Mouse (Mus musculus) naive thymus-derived CD4-positive, alpha-beta T cell, adult 2 months (primary cell): ENCODE data around the gene Anxa6.
A peak's percentile ranks its signal among the peaks of the same experiment; 100 is the strongest.
"Not testable (repeated sequence)": the region's sequence is repeated elsewhere in the genome, so short reads cannot be mapped to it uniquely, and the experiment has no call there.

Source experiments
- DNase-seq: peaks from one replicate; pipeline ENCODE4 v3.0.0-alpha.2; 2011; ENCODE audit warnings: low read depth

Anxa6 gene

DNA sequence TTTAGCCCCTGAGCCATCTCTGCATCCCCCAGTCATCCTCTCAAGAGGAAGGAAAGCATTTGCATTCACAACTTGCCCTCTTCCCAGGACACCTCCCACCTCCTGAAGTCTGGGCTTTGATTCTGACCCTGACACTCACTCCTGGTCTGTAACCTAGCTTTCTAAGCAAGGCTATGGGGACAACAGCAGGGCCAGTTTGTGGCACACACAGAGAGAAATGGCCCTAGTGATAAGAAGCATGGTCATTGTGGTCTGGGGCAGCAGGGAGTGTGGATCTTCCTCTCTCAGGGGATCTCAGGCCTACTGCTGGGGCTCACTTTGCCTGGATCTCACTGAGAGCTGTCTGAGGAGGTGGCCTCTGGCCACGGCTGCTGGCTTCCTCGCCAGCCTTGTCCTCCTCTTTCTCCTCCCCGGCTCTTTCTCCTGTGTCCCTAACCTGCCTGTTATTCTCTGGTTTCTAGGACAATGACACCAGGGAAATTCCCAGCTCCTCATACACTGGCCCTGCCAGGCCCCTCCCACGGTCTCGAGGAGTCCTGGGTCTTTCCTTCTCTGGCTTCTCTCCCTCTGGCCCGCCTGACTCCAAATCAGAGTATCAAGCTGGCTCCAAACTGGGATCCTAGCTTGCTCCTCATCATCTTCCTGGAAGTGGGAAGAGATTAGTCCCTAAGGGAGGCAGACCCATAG, 71.9 kb downstream of the Anxa6 start:
- DNase-seq, result no peak

DNA sequence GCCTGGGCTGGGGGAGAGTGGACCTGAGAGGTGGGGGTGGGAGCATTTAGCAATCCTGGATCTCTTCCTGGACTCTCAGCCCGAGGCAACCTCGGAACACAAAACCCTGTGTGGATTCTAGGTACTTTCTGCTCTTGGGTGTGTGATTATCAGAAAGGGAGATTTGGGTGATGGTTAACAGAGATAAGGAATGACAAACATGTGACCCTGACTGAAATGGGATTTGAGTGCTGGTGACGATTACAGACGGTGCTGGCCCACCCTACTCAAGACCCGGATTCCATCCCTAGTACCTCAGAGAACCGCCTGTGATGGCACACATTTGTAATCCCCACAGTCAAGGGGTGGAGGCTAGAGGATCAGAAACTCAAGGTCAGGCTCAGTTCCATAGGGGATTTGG, 73.0 kb downstream of the Anxa6 start:
- DNase-seq, result no peak

DNA sequence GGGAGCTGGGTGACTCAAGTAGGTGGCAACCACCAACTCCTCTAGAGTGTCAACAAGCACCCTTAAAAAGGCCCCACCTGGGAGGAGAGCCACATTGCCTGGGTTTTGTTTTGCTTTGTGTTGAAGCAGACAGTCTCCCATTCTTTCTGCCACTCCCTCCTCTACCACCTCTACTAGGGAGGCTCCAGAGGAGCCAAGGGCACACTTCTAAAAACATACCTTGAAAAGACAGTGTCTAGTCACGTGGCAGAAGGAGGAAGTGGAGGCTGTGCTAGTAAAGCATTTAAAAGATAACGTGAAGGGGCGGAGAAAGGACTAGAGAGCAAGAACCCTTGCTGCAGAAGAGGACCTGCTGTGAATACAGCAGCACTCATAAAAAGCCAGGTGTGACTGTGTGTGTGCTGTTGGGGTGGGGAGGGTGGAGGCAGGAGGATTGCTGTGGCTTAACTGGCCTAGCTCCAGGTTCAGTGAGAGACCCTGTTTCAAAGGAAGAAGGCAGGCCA, 74.6 kb downstream of the Anxa6 start:
- DNase-seq, result peak; percentile 86

DNA sequence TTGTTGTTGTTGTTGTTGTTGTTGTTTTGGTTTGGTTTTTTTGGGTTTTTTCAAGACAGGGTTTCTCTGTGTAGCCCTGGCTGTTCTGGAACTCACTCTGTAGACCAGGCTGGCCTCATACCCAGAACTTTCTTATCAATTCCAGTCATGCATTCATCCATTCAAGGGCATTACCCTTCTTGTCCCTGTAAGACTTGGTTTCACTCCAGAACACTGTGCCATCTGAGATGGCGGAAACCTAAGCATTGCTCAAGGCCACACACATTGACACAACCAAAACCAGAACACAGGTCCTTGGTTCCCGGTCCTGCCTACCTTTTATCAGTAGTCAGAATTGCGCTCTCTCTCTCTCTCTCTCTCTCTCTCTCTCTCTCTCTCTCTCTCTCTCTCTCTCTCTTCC, 75.5 kb downstream of the Anxa6 start:
- DNase-seq, result peak; percentile 47

DNA sequence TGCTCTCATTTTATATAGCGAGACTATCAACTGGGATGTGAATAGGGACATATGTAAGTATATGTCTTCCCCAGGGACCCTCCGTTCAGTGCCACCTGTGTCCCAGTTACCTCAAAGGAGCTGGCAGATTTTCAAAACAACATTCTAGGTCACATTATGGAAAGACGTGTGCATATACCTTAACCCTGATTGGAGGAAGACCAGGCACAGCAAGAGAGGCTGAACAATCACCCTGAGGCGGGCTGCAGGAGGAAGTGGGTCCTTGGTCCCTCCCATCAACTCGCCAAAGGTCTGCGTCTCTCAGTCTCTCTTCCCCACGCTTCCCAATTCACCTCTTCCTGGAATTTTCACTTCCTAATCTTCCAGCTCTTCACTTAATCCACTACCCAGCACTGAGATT, 76.3 kb downstream of the Anxa6 start:
- peak; percentile 80 for DNase-seq

DNA sequence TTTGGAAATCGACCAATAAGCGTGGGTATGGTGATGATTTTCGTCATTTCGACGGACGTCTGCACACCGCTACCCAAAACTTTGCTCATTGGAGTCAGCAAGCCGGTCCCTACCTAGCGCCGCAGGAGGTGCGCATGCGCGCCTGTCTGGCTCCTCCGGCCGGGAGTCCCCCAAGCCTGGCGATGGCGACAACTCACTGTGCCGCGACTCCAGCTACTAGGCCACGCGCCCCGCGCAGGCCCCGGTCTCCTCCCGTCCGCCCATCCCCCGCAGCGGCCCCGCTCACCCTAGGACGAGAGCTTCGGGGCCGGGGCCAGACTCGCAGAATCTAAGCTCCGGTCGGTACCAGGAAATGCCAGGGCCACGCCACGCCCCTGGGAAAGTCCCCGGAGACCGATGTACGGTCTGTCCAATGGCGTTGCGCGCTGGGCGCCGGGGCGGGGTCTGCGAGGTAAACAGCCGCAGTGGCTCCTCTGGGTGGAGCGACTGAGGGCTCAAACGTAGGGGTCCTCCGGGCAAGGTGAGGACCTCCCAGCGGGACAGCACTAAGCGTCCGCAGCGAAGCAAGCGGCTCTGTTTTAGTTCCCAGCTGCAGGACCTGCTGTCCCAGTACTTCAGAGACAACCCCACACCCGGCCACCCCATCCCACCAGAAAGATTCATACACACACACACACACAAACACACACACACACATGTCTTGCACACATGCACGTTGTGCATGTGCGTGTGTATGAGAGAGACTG, 77.3 kb downstream of the Anxa6 start:
- DNase-seq, result peak; percentile 98

DNA sequence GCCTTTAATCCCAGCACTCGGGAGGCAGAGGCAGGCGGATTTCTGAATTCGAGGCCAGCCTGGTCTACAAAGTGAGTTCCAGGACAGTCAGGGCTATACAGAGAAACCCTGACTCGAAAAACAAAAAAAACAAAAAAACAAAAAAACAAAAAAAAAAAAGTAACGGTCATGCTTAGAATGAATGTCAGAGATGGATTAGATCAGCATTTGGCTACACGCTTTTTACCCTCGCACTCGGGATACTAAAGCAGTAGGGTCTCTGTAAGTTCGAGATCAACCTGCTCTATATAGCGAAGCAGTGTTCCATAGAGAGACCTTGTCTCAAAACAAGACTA, 77.9 kb downstream of the Anxa6 start:
- DNase-seq, result not testable (repeated sequence)

DNA sequence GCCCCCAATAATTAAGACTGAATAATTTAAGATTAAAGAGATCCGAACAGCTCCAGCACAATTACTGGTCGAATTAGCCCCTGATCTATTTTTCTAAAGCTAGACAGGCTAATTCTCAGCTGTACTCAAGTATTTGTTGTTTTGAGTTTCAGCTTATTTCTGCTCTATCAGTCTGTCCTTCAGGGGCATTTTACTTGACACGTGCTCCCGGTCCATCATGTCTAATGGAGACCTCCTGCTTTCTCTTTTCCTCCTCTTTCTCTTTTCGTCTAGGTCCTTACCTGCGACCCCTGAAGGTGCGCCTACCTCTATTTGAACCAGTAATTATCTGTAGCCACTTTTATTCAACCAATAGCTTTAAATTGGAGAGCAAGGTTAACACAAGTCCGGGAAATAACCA, 78.5 kb downstream of the Anxa6 start:
- DNase-seq, result no peak

DNA sequence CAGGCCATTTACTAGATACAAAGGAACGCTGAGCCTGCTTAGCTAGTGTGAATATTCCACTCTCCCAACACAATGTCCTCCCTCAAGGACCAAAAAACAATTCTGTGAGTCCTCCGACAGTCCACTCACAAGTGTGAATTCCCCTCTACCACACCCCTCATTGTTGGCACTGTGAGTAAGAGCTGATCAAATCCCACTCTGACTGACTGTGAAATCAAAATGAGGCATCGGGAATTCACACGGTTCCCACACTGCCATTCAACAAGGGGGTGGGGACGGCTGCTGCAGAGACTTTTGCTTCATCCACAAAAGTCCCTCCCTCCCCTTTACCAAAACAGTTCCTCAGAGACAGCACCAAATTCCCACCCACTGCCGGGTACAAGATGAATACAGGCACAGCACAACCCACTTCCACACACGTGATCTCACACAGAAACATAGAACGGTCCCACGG, 79.2 kb downstream of the Anxa6 start:
- DNase-seq, result peak; percentile 48

DNA sequence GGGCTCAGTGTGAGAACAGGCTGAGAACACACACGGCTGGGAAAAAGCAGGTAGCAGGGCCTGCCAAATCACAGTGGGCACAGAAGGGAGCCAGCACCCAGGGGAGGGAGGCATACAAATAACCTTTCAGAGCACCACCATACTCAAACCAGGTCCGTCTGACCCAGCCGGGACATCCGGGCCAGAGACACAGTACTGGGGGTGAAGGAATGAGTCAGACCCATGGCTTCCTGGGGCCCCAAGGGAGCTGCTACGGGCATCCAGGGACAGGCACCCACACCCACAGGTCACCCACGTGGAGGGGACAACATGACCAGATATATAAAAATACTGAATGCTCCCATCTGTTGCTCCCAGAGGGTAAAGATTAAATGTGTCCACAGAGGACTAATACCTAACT, 80.6 kb downstream of the Anxa6 start:
- DNase-seq, result no peak

DNA sequence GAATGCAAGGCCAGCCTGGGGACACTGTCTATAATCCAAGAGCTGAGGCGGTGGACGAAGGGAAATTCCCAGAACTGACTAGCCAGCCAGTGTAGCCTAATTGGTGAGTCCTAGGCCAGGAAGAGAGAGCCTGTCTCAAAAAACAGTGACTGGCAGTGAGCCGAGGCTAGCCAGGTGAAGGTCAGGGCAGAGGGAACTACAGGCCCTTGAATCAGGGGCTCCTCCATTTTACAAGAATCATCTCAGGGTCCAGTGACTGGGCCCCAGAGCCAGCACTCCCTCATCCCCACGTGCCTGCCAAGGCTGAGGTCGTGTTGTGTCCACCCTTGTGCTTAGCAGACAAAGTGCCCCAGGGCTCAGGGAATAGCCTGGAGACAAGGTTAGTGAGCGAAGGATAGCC, 82.6 kb downstream of the Anxa6 start:
- no peak for DNase-seq

DNA sequence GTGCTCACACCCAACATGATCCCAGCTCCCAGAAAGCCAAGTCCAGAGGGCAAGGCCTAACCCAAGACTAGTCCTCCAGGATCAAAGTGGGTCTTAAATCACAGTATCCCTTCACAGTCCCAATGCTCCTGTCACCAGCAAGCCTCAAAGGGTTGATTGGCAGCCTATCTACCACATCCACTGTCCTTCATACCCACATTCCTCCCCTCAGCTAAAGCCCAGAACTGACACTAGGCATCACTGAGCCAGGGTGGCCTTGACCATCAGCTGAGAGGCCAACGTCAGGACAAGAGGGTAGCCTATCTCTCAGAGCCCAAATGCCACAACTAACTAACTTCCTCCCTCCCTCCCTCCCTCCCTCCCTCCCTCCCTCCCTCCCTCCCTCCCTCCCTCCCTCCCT, 83.5 kb downstream of the Anxa6 start:
- no peak for DNase-seq

DNA sequence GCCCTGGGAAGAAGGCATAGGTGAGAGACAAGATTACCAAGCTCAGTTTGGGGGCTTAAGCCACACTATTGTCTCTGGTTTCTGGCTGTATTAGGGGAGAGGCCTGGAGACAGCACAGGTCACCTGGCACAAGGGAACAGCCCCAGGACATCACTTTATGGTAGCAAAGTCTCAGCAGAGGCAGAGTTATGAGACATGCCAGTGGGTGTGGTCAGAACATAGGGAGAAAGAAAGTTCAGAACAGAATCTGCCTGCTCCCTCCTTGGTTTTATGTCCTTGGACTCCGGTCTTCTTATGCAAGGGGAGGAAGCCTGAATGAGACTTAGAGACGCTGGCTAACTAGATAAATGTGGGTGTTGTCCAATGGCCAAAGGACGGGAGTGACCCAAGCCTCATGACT, 88.5 kb downstream of the Anxa6 start:
- no peak for DNase-seq

DNA sequence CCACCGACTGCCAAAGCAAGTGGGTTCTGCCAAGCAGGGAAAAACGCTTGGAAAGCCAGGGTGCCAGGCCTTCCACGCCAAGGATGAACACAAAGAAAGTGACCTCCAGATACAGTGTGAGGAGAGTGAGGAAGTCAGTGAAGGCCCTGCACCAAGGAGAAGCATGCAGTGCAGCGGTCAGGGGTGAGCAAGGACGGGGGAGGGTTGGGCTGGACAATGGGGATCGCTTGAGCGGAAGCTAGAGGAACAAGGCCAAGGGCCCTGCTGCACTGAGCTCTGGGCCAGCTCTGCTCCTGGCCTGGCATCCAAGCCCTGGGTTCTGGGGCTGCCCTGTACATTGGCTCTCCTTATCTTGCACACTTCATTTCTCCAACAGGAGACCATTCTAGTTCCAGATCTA, 93.2 kb downstream of the Anxa6 start:
- no peak for DNase-seq

DNA sequence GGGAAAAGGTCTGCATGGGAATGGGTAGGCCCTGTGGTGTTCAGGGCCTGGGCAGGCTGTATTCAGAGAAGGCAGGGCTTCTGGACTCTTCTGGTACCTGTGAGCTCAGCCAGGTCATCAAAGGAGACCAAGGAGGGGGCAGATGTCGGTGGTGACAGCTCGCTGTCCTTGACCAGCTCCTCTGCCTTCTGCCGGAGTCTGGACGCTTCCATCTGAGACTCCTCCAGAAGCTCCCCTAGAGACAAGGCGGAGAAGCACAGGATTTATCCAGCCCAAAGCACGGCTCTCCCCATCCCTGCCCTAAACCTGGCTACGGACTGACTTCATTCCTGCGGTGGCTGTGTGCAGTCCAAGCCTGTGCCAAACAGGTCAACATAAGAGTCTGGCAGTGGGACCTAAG, 93.7 kb downstream of the Anxa6 start:
- no peak for DNase-seq

DNA sequence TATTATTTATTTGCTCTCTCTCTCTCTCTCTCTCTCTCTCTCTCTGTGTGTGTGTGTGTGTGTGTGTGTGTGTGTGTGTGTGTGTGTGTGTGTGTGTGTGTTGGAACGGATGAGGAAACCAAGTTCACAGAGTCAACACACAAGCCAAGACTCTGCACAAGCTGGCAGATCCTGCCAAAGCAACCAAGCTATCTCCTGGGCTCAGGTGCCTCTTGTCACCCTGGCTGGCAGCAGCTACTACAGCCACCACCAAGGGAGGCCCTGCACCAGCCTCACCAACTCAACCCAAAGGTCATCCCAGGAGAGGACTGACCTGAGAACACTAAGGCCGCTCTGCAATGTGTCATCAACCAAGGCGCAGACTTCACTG, 96.5 kb downstream of the Anxa6 start:
- peak; percentile 50 for DNase-seq

DNA sequence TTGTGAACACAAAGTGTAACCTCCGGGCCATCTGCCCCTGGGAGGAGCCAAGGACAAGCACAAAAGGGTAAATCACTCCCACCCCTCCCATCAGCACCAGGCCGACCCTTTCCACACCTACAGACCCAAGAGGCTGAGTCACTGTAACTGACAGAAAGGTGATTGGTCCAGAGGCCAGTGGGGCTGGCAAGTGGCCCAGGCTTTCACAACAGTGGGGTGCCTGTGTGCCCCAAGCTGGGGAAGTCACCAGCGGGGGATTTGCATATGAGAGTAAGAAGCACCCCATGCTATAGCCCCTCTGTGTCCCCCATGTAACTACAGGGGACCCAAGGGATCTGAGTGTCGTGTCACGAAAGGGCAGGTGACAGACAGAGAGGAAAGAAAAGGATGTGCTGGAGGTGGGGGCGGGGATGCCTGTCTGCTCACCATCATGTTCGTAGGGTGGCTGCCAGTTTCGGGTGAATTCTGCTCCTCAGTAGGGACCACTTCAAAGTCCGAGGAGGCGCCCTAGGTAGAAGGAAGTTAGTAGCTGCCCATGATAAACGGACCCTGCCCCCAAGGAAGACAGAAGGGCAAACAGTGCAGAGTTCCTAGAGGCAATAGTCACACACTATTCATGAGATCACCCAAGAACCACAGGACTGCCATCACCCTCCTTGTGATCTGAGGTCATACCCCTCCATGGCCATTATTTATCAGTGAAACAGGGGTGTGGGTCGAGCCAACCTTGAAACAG, 97.0 kb downstream of the Anxa6 start:
- DNase-seq, result peak; percentile 52

DNA sequence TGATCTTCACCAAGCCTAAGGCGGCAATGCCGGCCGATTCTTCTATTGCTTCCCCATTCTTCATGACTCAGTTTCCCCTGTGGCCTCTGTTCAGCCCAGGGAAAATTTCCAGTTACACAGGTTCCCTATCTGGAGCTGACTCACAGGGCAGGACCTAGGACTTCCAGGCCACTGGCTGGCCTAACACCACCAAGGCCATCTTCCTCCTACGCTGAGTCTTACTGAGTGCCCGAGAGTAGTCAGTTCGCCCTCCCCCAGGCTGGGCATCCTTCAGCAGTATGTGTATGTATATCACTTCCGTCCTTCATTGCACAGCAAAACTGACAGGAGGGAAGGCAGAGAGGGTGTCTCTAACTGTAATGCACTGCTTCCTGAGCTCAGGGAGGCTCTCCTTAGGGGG, 99.0 kb downstream of the Anxa6 start:
- DNase-seq, result no peak

DNA sequence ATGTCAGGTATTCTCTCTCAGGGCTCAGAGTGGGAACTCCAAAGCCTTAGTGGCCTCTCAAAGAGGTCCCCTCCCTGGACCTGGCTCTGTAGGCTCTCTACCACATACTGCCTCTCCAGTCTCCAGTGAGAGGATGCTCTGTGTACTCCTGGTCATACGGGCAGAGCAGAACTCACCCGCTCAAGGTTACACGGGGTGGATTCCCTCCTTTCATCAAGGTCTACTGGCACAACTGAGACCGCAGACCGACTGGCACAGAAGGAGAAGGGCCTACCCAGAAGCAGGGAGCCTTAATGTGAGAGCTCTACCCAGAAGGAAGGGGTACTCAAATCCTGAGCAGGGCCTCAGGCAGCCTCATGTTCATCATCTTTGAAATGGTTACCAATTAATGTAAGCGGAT, 100.7 kb downstream of the Anxa6 start:
- DNase-seq, result no peak

DNA sequence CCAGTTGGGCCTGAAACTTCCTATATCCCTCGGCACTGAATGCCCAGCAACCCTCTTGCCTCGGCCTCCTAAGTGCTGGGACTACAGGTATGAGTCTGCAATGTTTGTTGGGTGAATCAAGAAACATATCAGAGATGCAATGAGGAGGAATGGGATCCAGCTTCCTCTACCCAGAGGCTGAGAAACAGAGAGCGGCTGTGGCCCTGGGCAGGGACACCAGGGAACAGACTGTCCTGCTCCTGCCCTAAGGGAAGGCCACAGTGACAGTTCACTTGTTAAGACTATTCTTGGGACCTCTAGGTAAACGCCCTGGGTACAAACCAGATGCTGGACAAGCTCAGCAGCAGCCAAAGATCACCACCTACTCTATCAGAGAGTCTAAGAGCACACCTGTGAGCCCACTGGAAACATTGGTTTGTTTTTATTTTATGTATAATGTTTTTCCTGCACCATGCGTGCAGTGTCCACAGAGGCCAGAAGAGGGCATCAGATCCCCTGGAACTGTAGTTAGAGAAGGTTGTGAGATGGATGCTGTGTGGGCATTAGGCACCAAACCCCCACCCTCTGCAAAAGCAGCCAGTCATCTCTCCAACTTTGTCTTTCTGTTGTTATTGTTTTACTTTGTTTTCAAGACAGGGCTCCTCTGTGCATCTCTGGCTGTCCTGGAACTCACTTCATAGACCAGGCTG, 101.7 kb downstream of the Anxa6 start:
- peak; percentile 73 for DNase-seq

DNA sequence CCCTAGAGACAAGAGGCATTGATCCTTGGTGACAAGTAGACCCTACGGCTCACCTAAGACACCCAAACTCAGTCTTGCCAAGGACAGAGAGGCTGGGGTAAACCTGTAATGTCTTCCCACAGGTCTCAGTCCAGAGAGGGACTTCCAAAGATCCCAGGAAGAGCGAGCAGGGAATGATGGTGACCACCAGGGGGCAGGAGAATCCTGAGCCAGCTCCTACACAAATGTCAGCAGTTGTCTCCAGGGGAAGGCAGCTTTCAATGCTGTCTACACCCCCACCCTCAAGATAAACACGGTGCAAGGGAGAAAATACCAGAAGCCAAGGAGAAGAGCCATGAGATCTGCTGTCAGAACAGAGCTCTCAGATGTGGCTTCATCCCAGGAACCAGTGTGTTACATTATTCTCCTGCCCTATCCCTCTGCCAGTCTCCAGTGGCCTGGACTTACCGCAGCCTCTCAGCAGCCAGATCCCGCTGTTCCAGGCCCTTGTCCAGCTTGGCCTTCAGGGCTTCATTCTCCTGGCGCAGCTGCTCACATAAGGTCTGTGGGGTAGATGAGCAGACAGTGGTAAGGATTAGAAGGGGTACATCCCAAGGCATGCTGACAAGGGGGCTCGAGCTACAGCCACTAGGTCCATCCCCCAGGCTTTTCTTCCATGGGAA, 102.8 kb downstream of the Anxa6 start:
- peak; percentile 50 for DNase-seq

DNA sequence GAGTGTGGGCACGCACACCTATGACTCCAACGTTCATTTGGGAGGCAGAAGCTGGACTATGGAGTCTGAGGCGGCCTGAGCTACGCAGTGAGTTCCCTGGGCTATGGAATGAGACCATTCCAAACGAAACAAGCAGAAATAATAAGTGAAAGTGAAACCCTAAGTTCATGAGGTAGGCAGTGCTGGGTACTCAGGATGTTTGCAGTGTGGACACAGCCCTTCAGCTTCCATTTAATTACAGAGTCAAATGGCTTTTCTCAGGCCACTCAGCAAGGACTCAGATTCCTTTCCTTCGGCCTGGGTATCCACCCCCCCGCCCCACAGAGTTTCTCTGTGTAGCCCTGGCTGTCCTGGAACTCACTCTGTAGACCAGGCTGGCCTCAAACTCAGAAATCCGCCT, 103.5 kb downstream of the Anxa6 start:
- DNase-seq, result no peak
